Mouse (Mus musculus) gastrocnemius, postnatal 14 days (tissue): Measurements from ENCODE around the gene Clstn1. TPM values are rescaled to one million over a fixed set of nuclear protein-coding genes. Genes with fewer than 3 reads are reported as not detected.

Experiments used
- DNase-seq: peaks from one replicate; pipeline ENCODE4 v3.0.0; 2021; ENCODE audit warnings: mixed read lengths
- intact Hi-C: fragments of 180-260 bp; cut with DNase I; formaldehyde crosslinking; loops from one replicate; pipeline ENCODE4 v1.15.1; 2025; ENCODE audit warnings: low total_unique reads
- long read RNA-seq, 2 experiments: library from polyadenylated mRNA; stranded (forward); transcript quantifications; one replicate each; pipeline ENCODE4 v2.0.0; 2021
- total RNA-seq, 2 experiments: library from RNA; stranded (reverse); gene quantifications; 2 replicates each; pipeline ENCODE4 v1.2.3; 2021

Gene Clstn1
- total RNA-seq = 10 to 100 TPM; 42.0 to 56.1 TPM
- long read RNA-seq, experiment 1, full-length matches to known transcripts = 7 of 26 reads
- long read RNA-seq, experiment 1, partial matches to known transcripts = 19 of 26 reads
- long read RNA-seq, experiment 1, other reads (novel, unspliced or antisense) = 0 of 26 reads
- long read RNA-seq, experiment 2, full-length matches to known transcripts = 16 of 28 reads
- long read RNA-seq, experiment 2, partial matches to known transcripts = 9 of 28 reads
- long read RNA-seq, experiment 2, other reads (novel, unspliced or antisense) = 3 of 28 reads

DNA sequence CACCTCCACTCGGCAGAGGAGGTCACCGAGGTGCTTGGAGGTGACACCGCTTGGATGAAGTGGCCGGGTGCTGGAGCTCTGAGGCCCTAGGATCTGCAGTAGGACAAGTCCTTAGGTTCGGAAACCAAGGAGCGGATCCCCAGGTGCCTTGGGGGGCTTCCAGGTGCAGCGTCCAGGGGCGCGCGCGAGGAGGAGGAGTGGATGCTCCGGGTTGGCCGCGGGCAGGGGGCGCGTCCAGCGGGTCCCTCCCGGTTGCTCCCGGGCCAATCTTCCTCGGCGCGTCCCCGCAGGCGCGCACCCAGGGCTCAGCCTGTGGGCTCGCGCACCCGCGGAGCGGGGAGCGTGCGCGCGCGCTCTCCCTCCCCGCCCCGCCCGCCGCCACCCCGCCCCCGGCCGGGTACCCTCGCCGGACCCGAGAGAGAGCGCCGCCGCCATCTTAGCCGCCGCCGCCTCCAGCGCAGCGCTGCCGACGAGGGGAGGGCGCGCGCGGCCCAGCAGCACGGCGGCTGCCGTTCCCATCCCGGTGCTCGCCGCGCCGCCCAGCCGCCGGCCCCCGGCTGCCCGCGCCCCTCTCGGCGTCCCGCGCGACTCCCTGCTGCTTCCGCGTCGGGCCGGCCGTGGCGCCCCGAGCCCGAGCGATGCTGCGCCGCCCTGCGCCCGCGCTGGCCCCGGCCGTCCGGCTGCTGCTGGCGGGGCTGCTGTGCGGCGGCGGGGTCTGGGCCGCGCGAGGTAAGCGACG is at the start of gene Clstn1:
Gene Clstn1, plus strand, starts transcription at position 425 of the 739 bp plus-strand sequence.
- peak; percentile 65 for DNase-seq
- intact Hi-C loops = loop anchor here (5.0 kb wide), 1 partner anchor 34 kb away; no protein-coding TSS in a partner anchor

DNA sequence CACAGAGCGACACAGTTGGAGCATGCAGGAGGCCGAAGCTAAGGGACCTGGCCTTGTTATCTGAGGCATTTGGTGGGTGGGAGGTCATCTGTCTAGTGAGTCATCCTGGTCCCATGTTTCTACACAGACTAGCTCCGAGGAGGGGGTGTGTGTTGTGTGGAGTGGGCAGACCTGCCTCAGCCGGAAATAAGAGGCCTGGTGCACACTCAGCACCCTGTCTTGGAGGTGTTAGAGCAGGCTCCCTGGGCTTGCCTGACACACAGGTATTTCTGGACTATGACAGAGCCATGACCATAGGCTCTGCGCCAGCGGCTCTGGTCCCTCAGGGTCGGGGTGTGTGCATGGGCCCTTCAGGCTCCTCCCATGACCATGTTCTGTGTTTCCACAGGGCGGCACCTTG is 46.8 kb upstream of the Clstn1 start:
- DNase-seq = no peak
- intact Hi-C loops = no loop called here

DNA sequence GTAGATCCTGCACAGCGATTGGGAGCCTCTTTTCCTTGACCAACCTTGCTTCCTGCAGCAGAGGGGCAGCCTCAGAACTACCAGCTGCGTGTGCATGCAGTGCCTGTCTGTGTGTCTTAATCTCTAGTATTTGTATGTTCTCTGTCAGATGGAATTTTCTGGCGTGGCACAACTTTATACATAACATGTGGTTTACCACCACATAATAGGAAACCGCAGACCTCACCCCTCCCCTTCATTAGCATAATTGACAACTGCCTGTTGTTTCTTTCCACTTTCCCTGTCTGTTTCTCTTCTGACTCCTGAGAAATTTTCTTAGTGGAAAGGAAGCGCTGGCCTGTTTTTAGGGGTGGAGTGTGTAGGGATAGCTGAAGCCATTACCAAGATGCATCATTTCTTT is 44.3 kb upstream of the Clstn1 start:
- DNase-seq = no peak
- intact Hi-C loops = loop anchor here (5.0 to 10.0 kb wide), 2 partner anchors 40 to 167 kb away; no protein-coding TSS in a partner anchor

DNA sequence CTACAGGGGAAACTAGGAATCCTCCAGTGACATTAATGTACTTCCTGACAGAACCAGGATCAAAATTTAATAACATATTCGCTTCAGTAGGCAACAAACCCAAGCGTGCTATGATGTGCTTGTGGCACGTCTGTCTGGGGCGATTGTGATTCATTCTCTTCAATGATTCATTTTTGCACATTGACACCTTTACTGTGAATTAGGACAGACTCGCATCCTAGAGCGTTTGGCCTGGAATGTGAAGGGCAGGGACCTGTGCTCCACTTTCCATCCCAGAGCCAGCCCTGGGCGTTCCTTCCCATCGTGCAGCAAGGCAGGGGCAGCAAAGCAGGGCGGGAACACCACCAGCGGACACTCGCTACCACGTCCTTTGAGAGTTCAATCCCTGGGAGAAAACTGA is 43.8 kb upstream of the Clstn1 start:
- no peak for DNase-seq
- intact Hi-C loops = loop anchor here (5.0 to 10.0 kb wide), 2 partner anchors 40 to 168 kb away; no protein-coding TSS in a partner anchor

DNA sequence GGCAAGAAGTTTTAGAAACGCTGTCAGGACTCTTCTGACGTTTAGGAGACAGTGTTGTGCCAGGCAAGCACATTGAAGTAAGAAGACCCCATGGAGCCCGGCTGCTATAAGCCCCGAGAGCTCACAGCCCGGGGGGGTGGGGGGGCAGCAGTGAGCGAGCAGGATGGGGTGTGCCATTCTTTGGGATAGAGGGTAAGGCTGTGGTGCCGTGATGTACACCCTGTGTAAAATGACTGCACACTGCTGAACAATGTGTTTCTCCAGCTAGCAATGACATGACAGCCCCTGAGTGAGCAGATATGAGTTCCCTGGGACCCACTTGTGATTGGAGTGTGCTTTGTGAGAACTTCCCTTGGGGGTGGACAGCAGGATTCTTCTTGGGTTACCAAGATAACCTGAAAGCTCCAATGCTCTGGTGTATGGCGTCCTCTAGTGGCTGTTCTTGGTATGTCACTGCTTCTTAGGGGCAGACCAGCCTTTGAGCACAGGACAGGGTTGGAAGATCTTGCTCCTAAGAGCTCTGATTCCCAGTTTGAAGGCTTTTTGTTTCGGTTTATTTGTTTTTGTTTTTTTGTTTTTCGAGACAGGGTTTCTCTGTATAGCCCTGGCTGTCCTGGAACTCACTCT is 43.2 kb upstream of the Clstn1 start:
- peak; percentile 83 for DNase-seq
- intact Hi-C loops = loop anchor here (5.0 to 10.0 kb wide), 2 partner anchors 41 to 168 kb away; no protein-coding TSS in a partner anchor

DNA sequence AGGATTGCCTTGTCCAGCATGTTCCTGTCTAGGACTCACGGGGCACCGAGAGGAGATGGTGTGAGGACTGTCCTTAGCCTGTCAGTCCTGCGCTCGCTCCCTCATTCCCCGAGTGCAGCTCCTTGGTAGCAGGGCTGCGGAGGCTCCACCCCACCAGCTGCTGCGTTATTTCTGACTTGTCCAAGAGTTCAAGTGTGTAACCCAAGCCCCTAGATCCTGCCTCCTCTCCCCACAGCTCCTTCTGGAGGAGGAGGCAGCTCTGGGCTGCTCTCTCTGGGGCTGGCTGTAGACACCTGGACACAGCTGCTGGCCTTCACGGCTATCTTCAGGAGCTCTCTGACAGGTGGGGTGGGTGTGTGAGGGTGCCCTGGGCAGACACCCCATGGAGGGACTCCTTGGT is 41.4 kb upstream of the Clstn1 start:
- intact Hi-C loops = loop anchor here (5.0 to 10.0 kb wide), 2 partner anchors 43 to 170 kb away; no protein-coding TSS in a partner anchor
- DNase-seq = peak; percentile 65

DNA sequence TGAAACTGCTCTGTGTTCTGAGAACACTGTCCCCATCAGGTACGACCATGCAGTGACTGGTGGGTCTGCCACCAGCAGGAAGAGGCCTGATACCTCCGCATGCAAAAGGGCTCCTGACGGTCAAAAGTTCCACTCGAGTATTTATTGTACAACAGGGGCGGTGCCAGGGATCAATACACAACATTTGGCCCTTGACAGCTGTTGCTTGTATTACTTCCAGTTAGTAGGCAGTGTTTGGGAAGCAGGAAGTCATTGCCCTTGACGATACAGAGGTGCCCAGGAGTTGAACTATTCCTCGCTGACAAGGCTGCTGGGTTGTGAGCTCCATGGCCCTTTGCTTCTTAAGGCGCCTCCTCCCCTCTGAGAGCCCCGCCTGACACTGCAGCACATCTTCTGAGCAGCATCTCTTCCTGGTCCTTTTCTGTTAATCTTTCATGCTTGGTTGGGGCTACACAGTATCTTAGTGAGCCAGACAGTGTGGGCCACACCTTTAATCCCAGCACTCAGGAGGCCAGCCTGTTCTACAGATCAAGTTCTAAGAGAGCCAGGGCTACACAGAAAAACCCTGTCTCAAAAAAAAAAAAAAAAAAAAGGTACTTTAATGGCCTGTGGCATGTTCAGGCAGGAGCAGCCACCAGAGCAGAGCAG is 39.3 kb upstream of the Clstn1 start:
- no peak for DNase-seq
- intact Hi-C loops = loop anchor here (10.0 kb wide), 1 partner anchor 172 kb away; no protein-coding TSS in a partner anchor

DNA sequence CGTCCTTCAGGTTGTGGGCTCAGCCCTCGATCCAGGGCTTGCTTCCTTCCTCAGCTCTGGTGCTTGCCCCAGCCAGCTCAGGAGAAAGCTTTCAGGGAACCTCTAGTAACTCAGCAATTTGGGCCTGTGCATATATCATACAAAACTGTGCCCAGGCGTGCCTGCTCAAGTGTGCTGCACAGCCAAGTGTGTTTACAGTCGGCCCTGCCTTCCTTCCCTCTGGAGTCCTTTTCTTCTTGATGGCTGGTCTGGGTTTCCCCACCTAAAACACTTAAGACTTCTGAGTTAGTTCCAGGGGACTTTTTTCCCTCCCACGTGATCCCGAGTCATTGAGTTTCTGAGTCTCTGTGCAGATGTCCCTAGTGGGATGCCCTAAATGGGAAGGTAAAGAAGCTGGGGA is 38.7 kb upstream of the Clstn1 start:
- no peak for DNase-seq
- intact Hi-C loops = loop anchor here (10.0 kb wide), 1 partner anchor 173 kb away; no protein-coding TSS in a partner anchor

DNA sequence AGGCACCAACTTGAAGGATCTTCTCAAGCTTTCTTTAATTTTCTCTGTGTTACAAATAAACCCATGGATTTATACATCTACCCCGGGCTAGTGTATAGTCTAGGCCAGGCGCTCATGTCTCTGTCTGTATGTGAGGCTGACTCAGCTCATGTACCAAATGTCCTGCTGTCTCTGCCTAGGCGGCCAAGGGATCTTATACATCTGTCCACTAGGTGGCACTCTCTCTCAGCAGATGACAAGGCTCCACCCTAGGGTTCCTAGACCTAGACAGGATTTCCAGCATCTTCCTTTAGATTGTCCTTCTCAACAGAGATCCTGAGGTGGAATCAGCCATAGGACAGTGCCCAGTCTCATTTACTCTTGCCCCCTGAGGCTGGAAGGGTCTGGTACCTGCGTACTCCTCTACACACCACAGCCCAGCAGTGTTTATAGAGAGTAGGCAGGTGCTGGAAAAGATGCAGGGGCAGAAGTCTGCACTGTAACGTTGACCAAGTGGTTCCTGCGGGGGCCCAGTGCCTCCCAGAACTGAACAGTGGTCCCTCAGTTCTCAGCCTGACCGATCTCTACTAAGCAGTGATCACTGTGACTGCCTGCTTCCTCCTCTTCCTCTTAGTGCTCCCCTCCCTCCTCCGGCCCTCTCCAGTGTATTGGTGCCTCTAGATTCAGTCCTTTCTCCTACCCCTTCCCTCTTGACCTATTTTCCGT is 36.9 kb upstream of the Clstn1 start:
- intact Hi-C loops = loop anchor here (2.0 to 10.0 kb wide), 2 partner anchors 59 to 175 kb away; no protein-coding TSS in a partner anchor
- peak; percentile 70 for DNase-seq

DNA sequence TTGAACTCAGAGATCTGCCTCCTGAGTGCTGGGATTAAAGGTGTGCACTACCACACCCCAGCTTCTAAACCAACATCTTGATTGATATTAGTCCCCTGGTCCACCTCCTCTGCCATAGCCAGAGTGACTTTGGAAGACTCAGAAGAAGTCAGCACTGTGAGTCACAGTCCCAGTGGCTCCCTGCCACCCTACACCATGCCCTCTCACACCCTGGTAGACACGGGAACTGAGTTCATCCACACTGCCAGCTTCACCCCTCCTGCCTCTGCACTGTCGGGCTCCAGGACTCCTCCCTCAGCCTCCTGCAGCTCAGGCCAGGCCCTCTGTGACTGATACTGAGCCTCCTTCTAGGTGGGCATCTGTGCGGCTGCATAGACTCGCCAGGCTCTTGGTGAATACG is 35.4 kb upstream of the Clstn1 start:
- intact Hi-C loops = loop anchor here (5.0 to 10.0 kb wide), 2 partner anchors 36 to 174 kb away; partner anchors contain the start of gene Clstn1
- no peak for DNase-seq

DNA sequence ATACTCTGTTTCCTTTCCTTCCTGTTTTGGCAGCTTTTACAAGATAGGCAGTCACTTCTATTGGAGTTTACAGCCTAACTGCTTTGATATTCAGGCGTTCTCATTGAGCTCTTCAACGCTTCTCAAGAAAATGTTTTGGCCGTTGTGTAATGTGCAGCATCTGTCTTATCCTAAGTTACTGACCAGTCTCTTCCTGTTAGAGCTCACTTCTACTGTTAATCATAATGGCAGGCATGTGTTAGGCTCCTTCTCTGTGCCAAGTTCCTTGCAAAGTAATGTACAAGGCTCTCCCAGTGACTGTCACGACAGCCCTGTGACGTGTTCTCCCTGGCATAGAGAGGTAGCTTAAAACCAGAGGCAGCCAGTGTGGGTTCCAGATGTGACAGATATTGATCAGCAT is 34.6 kb upstream of the Clstn1 start:
- intact Hi-C loops = loop anchor here (5.0 to 10.0 kb wide), 2 partner anchors 36 to 173 kb away; partner anchors contain the start of gene Clstn1
- no peak for DNase-seq

DNA sequence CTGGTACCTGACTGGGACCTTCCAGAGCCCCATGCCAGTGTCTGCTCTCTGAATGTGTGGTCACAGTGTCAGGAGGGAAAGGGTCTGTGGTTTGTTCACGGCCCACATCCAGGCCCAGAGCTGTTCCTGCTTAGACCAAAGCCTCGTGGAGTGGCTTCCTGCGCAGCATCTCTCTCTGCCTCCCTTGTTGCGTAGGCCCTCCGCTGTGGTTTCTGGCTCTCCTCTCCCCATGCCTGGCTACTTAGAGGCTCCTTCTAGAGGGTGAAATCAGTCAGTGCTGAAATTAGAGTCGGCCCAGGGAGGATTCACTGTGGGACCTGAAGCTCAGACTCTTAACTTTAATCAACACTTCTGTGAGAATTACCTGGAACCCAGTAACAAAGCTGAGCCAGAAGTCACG is 32.4 kb upstream of the Clstn1 start:
- DNase-seq = no peak
- intact Hi-C loops = loop anchor here (5.0 to 10.0 kb wide), 2 partner anchors 33 to 171 kb away; partner anchors contain the start of gene Clstn1

DNA sequence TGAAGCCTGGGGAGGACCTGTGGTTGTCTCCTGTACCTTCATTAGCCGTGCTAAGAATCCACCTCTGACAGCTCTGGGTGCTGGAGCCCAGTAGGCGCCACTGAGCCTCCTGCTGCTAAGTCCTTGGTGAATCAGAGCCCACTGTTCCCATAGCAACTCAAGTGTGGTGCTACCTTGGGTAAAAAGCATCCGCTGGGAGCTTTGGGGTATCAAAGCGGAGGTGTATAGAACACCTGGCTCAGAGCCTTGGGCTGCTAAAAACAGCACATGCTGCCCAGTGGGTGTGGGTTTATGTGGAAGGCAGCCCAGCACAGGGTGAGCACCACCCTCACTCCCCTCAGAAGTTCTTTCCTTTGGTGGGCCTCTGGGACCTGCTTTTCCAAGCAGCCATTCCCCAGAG is 30.2 kb upstream of the Clstn1 start:
- intact Hi-C loops = loop anchor here (10.0 kb wide), 1 partner anchor 169 kb away; no protein-coding TSS in a partner anchor
- no peak for DNase-seq

DNA sequence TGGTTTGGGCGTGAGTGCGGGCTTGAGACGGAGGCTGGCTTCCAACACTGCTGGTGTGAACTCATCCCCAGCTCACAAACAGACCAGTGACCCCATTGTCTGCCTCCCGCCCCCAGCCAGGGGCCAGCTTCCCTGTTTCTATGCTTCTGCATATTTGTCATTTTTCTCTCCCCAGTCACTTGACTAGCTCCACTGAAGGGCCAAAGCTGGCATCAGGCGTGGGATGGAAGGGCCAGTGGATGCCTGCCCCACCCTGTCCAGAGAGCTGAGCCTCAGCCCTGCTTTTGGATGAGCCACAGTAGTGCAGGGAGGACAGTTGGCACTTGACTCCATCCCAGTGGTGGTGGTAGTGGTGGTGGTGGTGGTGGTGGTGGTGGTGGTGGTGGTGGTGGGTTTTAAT is 28.4 kb upstream of the Clstn1 start:
- intact Hi-C loops = loop anchor here (10.0 kb wide), 1 partner anchor 167 kb away; no protein-coding TSS in a partner anchor
- peak; percentile 34 for DNase-seq

DNA sequence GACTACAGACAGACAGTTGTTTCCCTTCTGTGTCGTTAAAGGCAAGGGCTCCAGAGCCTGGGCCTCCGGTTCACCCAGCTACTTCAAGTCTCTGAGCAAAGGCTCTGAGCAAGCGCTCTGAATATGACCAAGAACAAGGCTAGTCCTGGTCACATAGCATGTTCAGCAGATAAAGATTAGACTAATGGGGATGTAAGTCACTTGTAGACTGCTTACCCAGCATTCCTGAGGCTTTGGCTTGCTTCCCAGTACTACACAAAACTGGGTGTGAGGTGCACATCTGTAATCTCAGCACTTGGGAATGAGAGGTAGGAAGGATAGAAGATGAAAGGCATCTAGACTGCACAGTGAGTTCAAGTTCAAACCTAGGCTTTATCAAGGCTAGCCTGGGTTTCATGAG is 27.9 kb upstream of the Clstn1 start:
- intact Hi-C loops = loop anchor here (10.0 kb wide), 1 partner anchor 166 kb away; no protein-coding TSS in a partner anchor
- no peak for DNase-seq

DNA sequence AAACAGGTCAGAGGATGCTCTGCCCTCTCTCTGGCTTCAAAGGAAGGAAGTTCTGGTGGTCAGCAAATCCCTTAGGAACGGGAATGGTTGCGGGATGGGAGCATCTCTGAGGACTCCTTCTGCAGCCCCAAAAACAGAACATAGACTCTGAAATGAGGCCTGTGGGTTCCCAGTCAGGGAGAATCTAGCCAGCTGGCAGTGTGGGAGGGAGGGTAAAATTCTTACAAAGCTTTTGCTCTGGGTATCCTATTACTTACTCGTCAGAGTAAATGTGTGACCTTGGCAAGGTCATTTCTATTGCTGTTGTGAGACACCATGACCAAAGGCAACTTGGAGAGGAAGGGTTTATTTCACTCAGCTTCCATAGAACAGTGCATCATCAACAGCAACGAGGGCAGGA is 24.9 kb upstream of the Clstn1 start:
- no peak for DNase-seq
- intact Hi-C loops = no loop called here

DNA sequence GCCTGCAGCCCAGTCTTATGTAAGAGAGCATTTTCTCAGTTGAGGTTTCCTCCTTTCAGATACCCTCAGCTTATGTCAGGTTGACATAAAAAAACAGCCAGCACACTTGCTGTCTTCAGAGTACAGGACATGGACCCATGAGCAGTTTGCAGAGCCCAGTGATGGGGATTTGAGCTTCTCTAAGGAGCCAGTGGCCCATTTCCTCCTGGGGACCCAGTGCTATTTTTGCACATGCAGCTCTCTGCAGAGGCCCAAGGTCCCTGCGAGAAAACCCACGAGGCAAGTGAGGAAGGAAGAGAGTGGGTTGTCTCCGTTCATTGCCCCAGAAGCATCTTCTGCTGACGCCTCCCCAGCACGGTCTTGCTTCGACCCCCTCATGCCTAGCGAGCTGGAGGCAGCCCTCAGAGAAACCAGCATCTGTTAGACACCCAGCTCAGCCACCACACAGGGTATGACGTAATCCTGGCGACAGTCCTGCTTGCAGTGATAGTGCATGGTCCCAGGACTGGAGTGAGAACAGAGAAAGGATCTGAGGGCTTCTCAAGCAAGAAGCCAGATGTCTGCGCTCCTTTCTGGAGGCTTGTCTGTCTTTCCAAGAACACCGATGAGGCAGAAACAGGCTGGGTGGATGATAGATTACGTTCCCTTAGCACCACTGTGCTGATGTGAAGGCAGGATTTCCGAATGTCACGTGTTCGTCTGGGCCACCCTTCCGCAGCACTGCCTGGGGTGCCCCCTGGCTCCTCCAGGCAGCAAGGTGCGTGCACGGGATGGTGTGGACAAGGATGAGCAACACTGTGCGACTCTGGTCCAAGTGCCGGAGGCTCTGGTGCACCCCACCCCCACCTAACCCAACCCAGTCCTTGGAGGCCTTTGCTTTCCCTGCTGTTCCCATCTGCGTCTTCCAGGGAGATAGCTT is 24.0 kb upstream of the Clstn1 start:
- peak; percentile 61 for DNase-seq

More for the DNA sequence above, 24.0 kb upstream of the Clstn1 start:
- intact Hi-C loops = no loop called here
